Mouse (Mus musculus) granulocyte monocyte progenitor cell, adult 5-6 weeks (primary cell): Measurements from ENCODE around the gene Hadh. TPM values are rescaled to one million over a fixed set of nuclear protein-coding genes. Genes with fewer than 3 reads are reported as not detected.

Experiments
- total RNA-seq, 2 experiments: library from RNA; stranded (forward) in 1 of 2; stranded (reverse) in 1 of 2; fragments of 200-712, 200-1000 nt in 1 of 2; fragments of >200 nt in 1 of 2; fragmentation: Nextera tagmentation in 1 of 2; gene quantifications; 2 replicates each; pipeline ENCODE4 v1.2.3; 2014 to 2017

Gene Hadh
- total RNA-seq, 2 experiments from 2014 or later, result 57.0 to 73.5 TPM

Other genes starting within 250 kb of the Hadh start
- not detected in 2 replicates for gene Lef1, start 161.6 kb downstream of the Hadh start, total RNA-seq (2014; fragmentation: Nextera tagmentation)
- gene Lef1, start 161.6 kb downstream of the Hadh start, total RNA-seq (2017), result not detected in 2 replicates
- gene Cyp2u1, start 31.1 kb upstream of the Hadh start, total RNA-seq (2014; fragmentation: Nextera tagmentation), result 0.06 TPM in 1 of 2 replicates, not detected in the other
- gene Cyp2u1, start 31.1 kb upstream of the Hadh start, total RNA-seq (2017), result 0.15 and 0.78 TPM in 2 replicates
- gene Sgms2, start 219.3 kb upstream of the Hadh start, total RNA-seq (2014; fragmentation: Nextera tagmentation), result 35.8 and 38.3 TPM in 2 replicates
- 46.4 and 53.1 TPM in 2 replicates for gene Sgms2, start 219.3 kb upstream of the Hadh start, total RNA-seq (2017)